Mouse (Mus musculus) cerebellum, adult 8-10 months (tissue): ENCODE measurements around the gene Catsperb.
"Not testable (repeated sequence)": the region's sequence is repeated elsewhere in the genome, so short reads cannot be mapped to it uniquely, and the experiment has no call there.

ENCODE experiments used
- DNase-seq: peaks from one replicate; pipeline ENCODE4 v3.0.0; 2022

Catsperb gene

GRCm38 (mm10) chr12:101404353-101404752, at the start of gene Catsperb:
Catsperb (plus strand) TSS chr12:101404653.
- not testable (repeated sequence) for DNase-seq

- DNase-seq: not testable (repeated sequence)
Observed at GRCm38 (mm10) chr12:101361468-101361867, 43.0 kb upstream of the Catsperb start.

GRCm38 (mm10) chr12:101381460-101381859, 23.0 kb upstream of the Catsperb start:
- not testable (repeated sequence) for DNase-seq

DNA sequence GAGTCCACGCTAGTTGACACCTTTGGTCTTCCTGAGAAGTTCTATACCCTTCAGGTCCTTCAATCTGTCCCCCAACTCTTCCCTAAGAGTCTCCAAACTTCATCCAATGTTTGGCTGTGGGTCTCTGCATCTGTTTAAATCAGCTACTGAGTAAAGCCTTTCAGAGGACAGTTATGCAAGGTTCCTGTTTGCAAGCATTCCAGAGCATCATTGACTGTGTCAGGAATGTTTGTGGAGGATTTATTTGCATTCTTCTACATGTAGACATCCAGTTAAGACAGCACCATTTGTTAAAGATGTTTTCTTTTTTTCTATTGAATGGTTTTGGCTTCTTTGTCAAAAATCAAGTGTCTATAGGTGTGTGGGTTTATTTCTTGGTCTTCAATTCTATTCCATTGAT, 21.7 kb downstream of the Catsperb start:
- no peak for DNase-seq

DNA sequence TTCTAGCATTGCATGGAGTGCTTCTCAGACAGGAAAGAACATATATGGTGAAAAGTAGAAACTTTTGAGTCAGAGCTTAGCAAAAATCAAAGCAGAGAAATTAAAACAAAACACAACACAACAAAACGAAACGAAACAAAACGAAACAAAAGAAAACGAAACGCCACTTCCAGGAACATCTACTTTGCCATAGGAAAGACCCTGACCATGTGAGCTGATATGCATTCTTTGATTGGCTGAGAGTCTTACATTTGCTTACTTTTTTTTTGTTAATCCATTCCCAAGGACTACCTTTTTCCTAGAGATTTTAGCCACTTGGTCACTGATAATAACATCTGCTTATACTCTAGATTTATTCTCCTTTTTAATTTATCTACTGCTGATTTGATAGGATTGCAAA, 57.6 kb downstream of the Catsperb start:
- DNase-seq: no peak

- no peak for DNase-seq
Observed at GRCm38 (mm10) chr12:101483571-101483970, 79.1 kb downstream of the Catsperb start.

DNA sequence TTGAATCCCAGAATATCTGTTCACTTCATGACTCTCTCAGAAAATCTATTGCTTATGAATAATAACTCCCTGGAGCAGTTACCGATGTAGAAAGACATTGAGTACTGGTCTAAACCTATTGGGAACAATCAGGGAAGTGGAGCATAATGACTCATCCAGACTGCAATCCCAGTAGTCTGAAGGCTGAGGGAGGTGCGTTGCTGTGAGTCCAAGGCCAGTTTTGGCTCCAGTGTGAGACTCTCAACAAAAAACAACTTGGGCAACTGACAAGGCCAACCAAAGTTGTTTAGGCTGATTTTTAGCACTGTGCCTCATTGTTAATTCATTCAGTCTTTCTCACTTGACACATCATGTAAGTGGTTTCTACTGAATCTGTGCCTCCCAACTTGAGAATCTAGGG, 106.9 kb downstream of the Catsperb start:
- not testable (repeated sequence) for DNase-seq

DNA sequence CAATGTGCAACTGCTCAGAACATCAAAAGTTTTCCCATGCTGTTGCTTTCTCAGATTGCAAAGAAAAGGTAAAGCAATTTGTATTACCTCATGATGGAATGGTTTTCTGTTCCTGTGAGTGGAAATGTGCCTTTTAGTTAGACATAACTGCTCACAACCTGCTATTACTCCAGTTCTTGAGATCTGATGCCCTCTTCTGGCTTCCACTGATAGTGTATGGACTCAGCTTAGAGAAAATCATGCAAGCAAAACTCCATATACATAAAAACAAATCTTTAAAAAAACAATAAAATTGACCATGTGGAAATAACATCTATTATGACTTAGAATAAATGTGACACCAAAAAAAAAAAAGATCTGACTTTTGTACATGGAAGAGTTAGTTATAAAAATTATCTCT, 202.2 kb downstream of the Catsperb start:
- DNase-seq: not testable (repeated sequence)

DNA sequence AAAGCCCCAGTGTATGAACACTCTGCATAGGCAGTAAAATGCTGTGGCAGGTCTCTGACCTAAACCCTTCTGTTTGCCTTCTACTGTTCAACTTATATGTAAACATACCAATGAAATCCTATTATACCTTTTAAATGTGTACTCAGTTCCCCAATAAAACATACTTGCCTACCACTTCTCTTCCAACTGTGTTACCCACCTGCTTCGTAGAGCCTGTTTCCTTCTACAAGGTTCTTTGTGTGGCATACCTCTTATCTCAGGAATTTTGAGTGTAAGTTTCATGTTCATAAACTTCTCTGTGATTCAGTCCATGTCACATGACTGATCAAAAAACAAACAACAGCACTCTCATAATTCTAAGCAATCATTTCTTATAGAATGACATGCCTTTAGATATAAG, 228.7 kb downstream of the Catsperb start:
- DNase-seq: no peak

DNA sequence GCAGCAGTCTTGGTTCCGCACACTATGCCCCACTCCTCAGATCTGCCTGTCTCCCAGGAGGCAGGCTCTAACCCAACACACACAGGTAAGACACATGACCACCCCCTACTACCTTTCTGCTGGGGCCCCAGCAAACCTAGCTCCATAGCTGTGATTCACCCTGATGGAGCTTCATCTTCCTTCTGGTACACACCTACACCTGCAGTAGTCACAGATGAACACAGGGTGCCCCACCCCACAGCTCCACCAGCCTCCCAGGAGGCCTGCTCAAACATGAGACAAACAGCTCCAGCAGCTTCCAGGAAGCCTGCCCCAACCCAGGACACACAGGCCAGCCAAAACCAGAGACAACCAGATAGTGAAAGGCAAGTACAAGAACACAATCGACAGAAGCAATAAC, 263.0 kb downstream of the Catsperb start:
- DNase-seq: no peak
